ENCODE assay signal across 12 mouse cellular contexts in the genomic region with DNA sequence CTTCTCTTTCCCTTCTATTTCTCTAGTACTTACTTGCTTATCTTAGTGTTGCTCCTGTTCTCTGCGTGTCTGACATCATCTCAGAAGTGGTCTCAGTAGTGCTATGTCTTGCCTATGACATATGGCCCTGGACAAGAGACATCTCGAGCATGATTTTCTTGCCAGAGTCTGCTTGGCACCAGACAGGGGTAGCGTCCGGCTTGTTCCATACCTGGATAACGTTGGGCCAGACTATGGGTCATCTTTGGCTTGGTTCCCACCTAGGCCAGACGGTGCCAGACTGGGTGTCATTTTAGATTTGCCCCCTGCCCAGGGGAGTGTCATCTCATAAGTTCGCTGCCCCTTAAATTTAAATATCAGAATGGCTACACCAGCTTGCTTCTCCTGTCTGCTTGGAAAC.
"Had no signal": no experiment of that assay in that cellular context is flagged by ENCODE, and none has a peak within 500 bp of the region (broad histone marks: within the 10 kb centered on the region; RNA-seq: fewer than 3 reads in every experiment).

No protein-coding gene starts in this region.

- H3K9me3 ChIP-seq: kidney, embryonic 15.5 days; limb, embryonic 13.5 days; midbrain, embryonic 12.5 days; neural tube, embryonic 13.5 days had no signal

- H3K4me2 ChIP-seq: kidney, embryonic 15.5 days; limb, embryonic 13.5 days; midbrain, embryonic 12.5 days; neural tube, embryonic 13.5 days had no signal

- DNase-seq: kidney, postnatal 14 days; layer of hippocampus, adult 9-11 months; layer of hippocampus, postnatal 36 days; lung, adult 18-20 months; right cerebral cortex, postnatal 14 days had no signal

- H3K27me3 ChIP-seq: kidney, embryonic 15.5 days; limb, embryonic 13.5 days; midbrain, embryonic 12.5 days; neural tube, embryonic 13.5 days had no signal

- H3K4me3 ChIP-seq: kidney, embryonic 15.5 days; limb, embryonic 13.5 days; midbrain, embryonic 12.5 days; neural tube, embryonic 13.5 days had no signal

- H3K36me3 ChIP-seq: kidney, embryonic 15.5 days; limb, embryonic 13.5 days; midbrain, embryonic 12.5 days; neural tube, embryonic 13.5 days had no signal

- H3K9ac ChIP-seq: kidney, embryonic 15.5 days; limb, embryonic 13.5 days; liver, embryonic 14.5 days; midbrain, embryonic 12.5 days; neural tube, embryonic 13.5 days had no signal

- ATAC-seq: midbrain, embryonic 16.5 days had no signal

- H3K27ac ChIP-seq: kidney, embryonic 15.5 days; limb, embryonic 13.5 days; liver, embryonic 14.5 days; midbrain, embryonic 12.5 days; neural tube, embryonic 13.5 days; stomach, postnatal 0 days had no signal

- H3K4me1 ChIP-seq: kidney, embryonic 15.5 days; limb, embryonic 13.5 days; midbrain, embryonic 12.5 days; neural tube, embryonic 13.5 days had no signal
